In genomic region chr11:60740321-60740720, GRCm38 (mm10) we compare ENCODE assay signal across 25 mouse cellular contexts.
"Had no signal": no experiment of that assay in that cellular context is flagged by ENCODE, and none has a peak within 500 bp of the region (broad histone marks: within the 10 kb centered on the region; RNA-seq: fewer than 3 reads in every experiment).

No protein-coding gene starts in this region.

- DNase-seq: gastrocnemius, postnatal 14 days; gastrocnemius, postnatal 36 days; heart, adult 18-20 months; heart, postnatal 10 days; heart, postnatal 4 days; kidney, adult 18-20 months; kidney, adult 8-10 months; kidney, postnatal 10 days; kidney, postnatal 25 days; kidney, postnatal 4 days; layer of hippocampus, adult 9-11 months; layer of hippocampus, postnatal 36 days; left cerebral cortex, postnatal 4 days had no signal

- H3K9ac ChIP-seq: heart, embryonic 12.5 days; hindbrain, embryonic 12.5 days; hindbrain, embryonic 14.5 days; limb, embryonic 13.5 days; limb, embryonic 15.5 days; liver, embryonic 12.5 days; liver, embryonic 14.5 days had no signal

- H3K27me3 ChIP-seq: heart, embryonic 12.5 days; hindbrain, embryonic 12.5 days; limb, embryonic 13.5 days; limb, embryonic 15.5 days; liver, embryonic 12.5 days had no signal

- H3K4me2 ChIP-seq: heart, embryonic 12.5 days; hindbrain, embryonic 12.5 days; hindbrain, embryonic 14.5 days; limb, embryonic 13.5 days; limb, embryonic 15.5 days; liver, embryonic 12.5 days had no signal

- H3K27ac ChIP-seq: heart, embryonic 10.5 days; hindbrain, embryonic 10.5 days; hindbrain, embryonic 12.5 days; hindbrain, embryonic 14.5 days; limb, embryonic 13.5 days; limb, embryonic 15.5 days; liver, embryonic 12.5 days; liver, embryonic 14.5 days had no signal

- H3K9me3 ChIP-seq: heart, embryonic 10.5 days; heart, embryonic 12.5 days; hindbrain, embryonic 10.5 days; hindbrain, embryonic 12.5 days; limb, embryonic 13.5 days; limb, embryonic 15.5 days; liver, embryonic 12.5 days had no signal

- H3K4me1 ChIP-seq: hindbrain, embryonic 10.5 days; hindbrain, embryonic 12.5 days; limb, embryonic 13.5 days; limb, embryonic 15.5 days had no signal

- H3K4me3 ChIP-seq: heart, embryonic 10.5 days; heart, embryonic 12.5 days; hindbrain, embryonic 10.5 days; hindbrain, embryonic 12.5 days; limb, embryonic 13.5 days; limb, embryonic 15.5 days; liver, embryonic 12.5 days had no signal

- ATAC-seq: hindbrain, embryonic 16.5 days; inflammation-experienced regulatory T-cells, adult 6 months; intestine, embryonic 16.5 days; liver, embryonic 12.5 days had no signal
